Mouse (Mus musculus) embryonic facial prominence, embryonic 12.5 days (tissue): ENCODE results near the gene Trim31. TPM values are rescaled to one million over a fixed set of nuclear protein-coding genes. Genes with fewer than 3 reads are reported as not detected.

Source experiments
- ATAC-seq: fragments of 200-750 bp; cut with Nextera tagmentation; 2 replicates; pipeline ENCODE4 v1.8.0; 2017; ENCODE audit not compliant: insufficient number of reproducible peaks, insufficient read depth, low FRiP score, low TSS enrichment
- H3K27ac ChIP-seq: fragments of 300-500 bp; sonication (generic); 2 replicates; pipeline ENCODE4 v1.5.1; 2016; ENCODE audit warnings: mild to moderate bottlenecking
- H3K27me3 ChIP-seq: fragments of 300-500 bp; sonication (generic); 2 replicates; pipeline ENCODE4 v1.6.1; 2016; ENCODE audit warnings: mild to moderate bottlenecking, moderate library complexity
- H3K36me3 ChIP-seq: fragments of 300-500 bp; sonication (generic); 2 replicates; pipeline ENCODE4 v1.6.1; 2016; ENCODE audit warnings: mild to moderate bottlenecking
- H3K4me1 ChIP-seq: fragments of 300-500 bp; sonication (generic); 2 replicates; pipeline ENCODE4 v1.6.1; 2016
- H3K4me2 ChIP-seq: fragments of 300-500 bp; sonication (generic); replicated peaks from 2 replicates; pipeline ENCODE4 v1.6.1; 2016; ENCODE audit warnings: mild to moderate bottlenecking, moderate library complexity
- H3K4me3 ChIP-seq: fragments of 300-500 bp; sonication (generic); 2 replicates; pipeline ENCODE4 v1.5.1; 2016; ENCODE audit warnings: mild to moderate bottlenecking
- H3K9ac ChIP-seq: fragments of 300-500 bp; sonication (generic); 2 replicates; pipeline ENCODE4 v1.6.1; 2016; ENCODE audit warnings: mild to moderate bottlenecking, moderate library complexity
- H3K9me3 ChIP-seq: fragments of 300-500 bp; sonication (generic); 2 replicates; pipeline ENCODE4 v1.6.1; 2016; ENCODE audit warnings: mild to moderate bottlenecking, moderate library complexity
- WGBS: fragments of 180-500 bp; shearing (Covaris S2); methylation state at CpG from one replicate; pipeline ENCODE4 v1.1.7; 2016; 5-methylcytosine and 5-hydroxymethylcytosine counted together
- polyA plus RNA-seq: library from polyadenylated mRNA; unstranded; fragments of >200 nt; fragmentation: Nextera tagmentation; extraction: Ambion mirVana; gene quantifications from 2 replicates; pipeline ENCODE4 v1.2.1, GENCODE M21; 2016

Trim31 gene
- polyA plus RNA-seq, 1 experiment from 2014 or later: not detected

DNA sequence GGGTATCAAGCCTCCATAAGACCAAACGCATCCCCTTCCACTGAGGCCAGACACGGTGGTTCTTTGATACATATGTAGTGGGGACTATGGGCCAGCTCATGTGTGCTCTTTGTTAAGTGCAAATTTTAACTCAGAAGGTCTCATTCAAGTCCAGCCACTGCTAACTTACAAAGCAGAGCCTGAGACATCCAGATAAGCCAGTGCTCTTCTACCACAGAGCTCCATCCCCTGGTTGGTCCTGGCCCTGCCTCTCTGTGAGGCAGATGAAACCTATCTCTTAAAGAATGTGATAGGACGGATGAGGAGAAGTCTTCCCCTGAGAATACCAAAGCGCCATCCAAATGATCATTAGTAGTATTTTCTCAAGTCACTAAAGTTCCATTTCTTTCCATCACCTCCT lies 1.5 kb downstream of the Trim31 start:
- no peak for ATAC-seq
- H3K4me2 ChIP-seq: no peak overlapping the region
- H3K36me3 ChIP-seq: no peaks in the 10 kb centered on the region
- WGBS: 76% methylated on average over 4 of the region's 4 CpGs
- H3K9me3 ChIP-seq: no peaks in the 10 kb centered on the region
- H3K4me3 ChIP-seq: no peak overlapping the region
- no peaks in the 10 kb centered on the region for H3K4me1 ChIP-seq
- H3K27me3 ChIP-seq: no peaks in the 10 kb centered on the region
- no peak overlapping the region for H3K27ac ChIP-seq
- no peak overlapping the region for H3K9ac ChIP-seq

DNA sequence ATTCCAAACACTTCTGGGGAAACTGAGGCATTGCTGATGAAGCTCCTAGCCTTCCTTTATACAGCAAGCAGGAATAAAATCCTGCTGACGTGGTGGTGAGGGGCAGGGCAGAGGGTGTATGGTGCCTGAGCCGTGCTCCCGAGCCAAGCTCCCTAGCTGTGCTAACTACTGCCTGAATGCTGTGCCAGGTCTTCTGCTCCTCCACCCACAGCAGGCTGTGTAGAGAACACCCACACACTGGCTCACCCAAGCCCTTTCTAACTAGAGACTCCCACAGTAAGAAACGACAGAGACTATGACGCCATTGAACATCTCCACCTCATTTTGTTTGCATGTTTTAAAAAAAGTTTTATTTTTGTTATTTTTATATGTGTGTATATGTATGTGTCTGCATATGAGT lies 2.1 kb downstream of the Trim31 start:
- Histone ChIP-seq H3K9ac (no peak overlapping the region), H3K36me3 (no peaks in the 10 kb centered on the region), H3K4me1 (no peaks in the 10 kb centered on the region), H3K4me3 (no peak overlapping the region), H3K9me3 (no peaks in the 10 kb centered on the region), H3K27me3 (no peaks in the 10 kb centered on the region), H3K4me2 (no peak overlapping the region), H3K27ac (no peak overlapping the region)
- no peak for ATAC-seq
- 81% methylated on average over 5 of the region's 5 CpGs for WGBS

DNA sequence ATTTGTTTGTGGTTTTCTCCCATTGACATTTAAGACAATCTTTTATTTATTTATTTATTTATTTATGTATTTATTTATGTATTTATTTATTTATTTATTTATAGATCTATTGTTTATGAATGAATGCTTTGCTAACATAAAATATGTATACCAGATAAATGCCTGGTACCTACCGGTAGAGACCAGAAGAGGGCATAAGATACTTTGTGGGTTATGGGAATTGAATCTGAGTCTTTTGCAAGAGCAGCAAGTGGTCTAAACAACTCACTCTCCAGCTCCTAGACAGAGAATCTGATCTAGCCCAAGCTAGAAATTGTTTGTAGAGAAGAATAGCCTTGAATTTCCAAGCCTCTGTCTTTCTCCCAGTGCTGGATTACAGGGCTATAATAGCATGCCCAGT lies 2.8 kb downstream of the Trim31 start:
- Histone ChIP-seq H3K4me2 (no peak overlapping the region), H3K4me3 (no peak overlapping the region), H3K27ac (no peak overlapping the region), H3K4me1 (no peaks in the 10 kb centered on the region), H3K27me3 (no peaks in the 10 kb centered on the region), H3K9ac (no peak overlapping the region), H3K36me3 (no peaks in the 10 kb centered on the region), H3K9me3 (no peaks in the 10 kb centered on the region)
- 33% methylated on average over 1 of the region's 1 CpGs for WGBS
- no peak for ATAC-seq

DNA sequence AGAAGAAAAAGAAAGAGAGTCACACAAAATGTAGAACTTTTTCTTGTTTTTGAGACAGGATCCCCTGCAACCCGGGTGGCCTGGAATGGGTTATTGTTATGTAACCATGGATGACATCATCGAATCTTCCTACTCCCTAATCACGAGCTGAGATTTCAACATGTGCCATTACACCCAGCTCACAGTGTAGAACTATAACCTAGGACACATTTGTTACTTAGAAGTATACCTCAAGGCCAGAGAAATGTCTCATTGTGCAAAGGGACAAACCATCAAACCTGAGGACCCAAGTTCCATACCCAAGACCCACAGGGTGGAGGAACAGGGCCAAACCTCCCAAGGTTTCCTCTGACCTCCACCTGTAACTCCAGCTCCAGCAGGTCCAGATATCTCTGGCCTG lies 5.7 kb downstream of the Trim31 start:
- ATAC-seq: no peak
- no peaks in the 10 kb centered on the region for H3K9me3 ChIP-seq
- no peak overlapping the region for H3K9ac ChIP-seq
- no peaks in the 10 kb centered on the region for H3K4me1 ChIP-seq
- H3K36me3 ChIP-seq: no peaks in the 10 kb centered on the region
- H3K4me2 ChIP-seq: no peak overlapping the region
- H3K4me3 ChIP-seq: no peak overlapping the region
- 75% methylated on average over 3 of the region's 3 CpGs for WGBS
- no peaks in the 10 kb centered on the region for H3K27me3 ChIP-seq
- no peak overlapping the region for H3K27ac ChIP-seq

DNA sequence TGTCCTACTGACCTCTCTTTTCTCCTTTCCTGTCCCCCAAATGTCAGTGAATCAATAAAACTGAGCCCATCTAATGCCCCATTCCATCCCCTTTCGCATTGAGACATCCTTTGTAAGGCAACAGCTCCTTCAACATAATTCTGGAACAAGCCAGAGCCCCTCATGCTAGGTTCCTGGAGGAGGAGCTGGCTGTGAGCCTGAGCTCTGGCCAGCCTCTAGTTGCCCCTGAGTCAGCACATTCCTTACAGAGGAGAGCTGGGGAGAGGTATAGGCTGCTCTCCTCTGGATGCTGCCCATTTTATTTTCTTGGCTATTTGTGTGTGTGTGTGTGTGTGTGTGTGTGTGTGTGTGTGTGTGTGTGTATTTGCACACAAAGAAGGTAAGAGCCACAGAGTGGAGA lies 10.3 kb downstream of the Trim31 start:
- H3K9ac ChIP-seq: no peak overlapping the region
- H3K9me3 ChIP-seq: no peaks in the 10 kb centered on the region
- H3K27me3 ChIP-seq: no peaks in the 10 kb centered on the region
- H3K36me3 ChIP-seq: no peaks in the 10 kb centered on the region
- H3K4me3 ChIP-seq: no peak overlapping the region
- no peak overlapping the region for H3K4me2 ChIP-seq
- H3K4me1 ChIP-seq: no peaks in the 10 kb centered on the region
- peak; percentile 72; the same call in 1 of the 2 replicates for ATAC-seq
- WGBS: 32% methylated on average over 1 of the region's 1 CpGs
- H3K27ac ChIP-seq: no peak overlapping the region

DNA sequence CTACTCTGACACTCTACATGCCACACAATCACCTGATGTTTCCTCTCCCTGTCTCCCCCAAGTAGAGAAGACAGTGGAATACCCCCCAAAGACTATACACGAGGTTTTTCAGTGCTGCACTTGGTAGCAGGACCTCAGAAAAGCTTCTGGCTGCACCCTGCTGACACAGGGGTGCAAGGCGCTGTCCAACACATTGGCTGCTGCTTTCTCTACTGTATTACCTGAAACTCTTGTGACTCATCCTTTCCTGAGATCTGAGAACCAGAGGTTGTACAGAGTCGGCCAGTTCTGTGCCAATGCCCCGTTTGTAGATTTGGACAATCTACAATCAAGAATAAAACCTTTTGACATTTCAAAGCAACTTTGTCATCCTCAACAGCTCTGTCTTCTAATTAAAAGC lies 11.9 kb downstream of the Trim31 start:
- Histone ChIP-seq H3K36me3 (no peaks in the 10 kb centered on the region), H3K27ac (no peak overlapping the region), H3K4me3 (no peak overlapping the region), H3K27me3 (no peaks in the 10 kb centered on the region), H3K9me3 (no peaks in the 10 kb centered on the region), H3K4me1 (no peaks in the 10 kb centered on the region), H3K9ac (no peak overlapping the region), H3K4me2 (no peak overlapping the region)
- 54% methylated on average over 4 of the region's 4 CpGs for WGBS
- ATAC-seq: no peak

DNA sequence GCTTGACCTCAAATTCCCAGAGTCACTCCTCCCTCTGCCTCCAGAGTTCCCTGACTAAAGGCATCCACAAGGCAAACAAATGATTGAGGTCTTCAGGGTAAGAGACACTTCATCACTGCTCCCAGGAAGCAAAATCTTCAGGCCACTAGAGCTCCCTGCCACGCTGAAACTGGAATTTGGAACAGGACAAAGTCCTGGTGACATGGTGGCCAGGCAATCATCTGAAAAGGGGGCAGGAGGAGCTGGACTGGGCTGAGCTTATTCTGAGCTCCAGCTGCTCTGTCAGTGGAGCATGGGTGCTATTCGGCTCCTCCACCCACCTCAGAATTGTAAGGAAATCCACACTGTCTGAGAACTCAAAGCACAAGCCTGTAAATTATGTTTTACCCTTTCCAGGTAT lies 14.1 kb downstream of the Trim31 start:
- no peak overlapping the region for H3K9ac ChIP-seq
- no peak for ATAC-seq
- WGBS: 61% methylated on average over 2 of the region's 2 CpGs

DNA sequence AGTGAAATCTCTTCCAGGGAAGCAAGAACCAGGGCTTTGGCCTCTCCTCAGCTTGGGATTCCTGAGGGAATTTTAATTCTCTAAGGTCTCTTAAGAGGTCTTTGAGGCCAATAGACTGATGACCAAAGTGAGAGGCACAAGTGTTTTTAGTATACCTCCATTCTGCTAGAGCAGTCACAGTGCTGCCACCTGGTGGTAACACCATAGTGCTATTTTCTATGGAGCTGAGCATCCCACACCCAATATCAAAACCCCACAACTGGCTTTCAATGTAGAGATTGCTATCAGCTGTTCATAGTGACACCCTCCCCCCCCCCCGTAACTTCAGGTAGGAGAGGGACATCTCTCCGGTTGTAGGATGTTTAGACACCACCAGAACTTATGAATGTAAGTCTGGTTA lies 16.2 kb downstream of the Trim31 start:
- no peak for ATAC-seq
- 4% methylated on average over 2 of the region's 2 CpGs for WGBS

More for the DNA sequence above, 14.1 kb downstream of the Trim31 start:
- no peaks in the 10 kb centered on the region for H3K9me3 ChIP-seq
- H3K4me1 ChIP-seq: no peaks in the 10 kb centered on the region
- no peaks in the 10 kb centered on the region for H3K27me3 ChIP-seq
- no peak overlapping the region for H3K27ac ChIP-seq
- no peak overlapping the region for H3K4me2 ChIP-seq
- H3K4me3 ChIP-seq: no peak overlapping the region
- H3K36me3 ChIP-seq: no peaks in the 10 kb centered on the region

DNA sequence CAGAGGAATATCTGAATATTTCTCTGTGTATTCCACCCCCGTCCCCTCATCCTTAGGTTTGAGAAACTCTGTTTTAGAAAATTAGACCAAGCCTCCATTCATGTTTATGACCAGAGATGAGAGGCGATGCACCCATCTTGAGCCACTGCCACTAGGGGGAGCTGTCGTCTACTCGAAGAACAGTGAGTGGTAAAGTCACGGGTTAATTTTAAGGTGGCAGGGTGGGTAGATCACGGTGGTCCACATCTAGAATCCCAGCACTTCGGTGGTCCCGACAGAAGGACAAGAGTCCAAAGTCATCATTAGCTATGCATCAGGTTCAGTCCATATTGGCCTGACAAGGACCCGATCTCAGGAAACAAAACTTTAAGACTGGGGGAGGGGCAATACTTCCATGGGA lies 17.2 kb downstream of the Trim31 start:
- no peak overlapping the region for H3K27ac ChIP-seq
- no peak overlapping the region for H3K4me3 ChIP-seq
- no peaks in the 10 kb centered on the region for H3K36me3 ChIP-seq
- no peaks in the 10 kb centered on the region for H3K4me1 ChIP-seq
- no peak overlapping the region for H3K4me2 ChIP-seq
- WGBS: 15% methylated on average over 9 of the region's 9 CpGs
- H3K9ac ChIP-seq: no peak overlapping the region
- H3K27me3 ChIP-seq: 0 out of 2 replicates have a peak, but pooled peaks cover under 1% of the 10 kb centered on the region
- no peaks in the 10 kb centered on the region for H3K9me3 ChIP-seq
- ATAC-seq: no peak

More for the DNA sequence above, 16.2 kb downstream of the Trim31 start:
- no peak overlapping the region for H3K4me3 ChIP-seq
- H3K27ac ChIP-seq: no peak overlapping the region
- no peaks in the 10 kb centered on the region for H3K9me3 ChIP-seq
- no peaks in the 10 kb centered on the region for H3K27me3 ChIP-seq
- H3K9ac ChIP-seq: no peak overlapping the region
- no peaks in the 10 kb centered on the region for H3K36me3 ChIP-seq
- no peak overlapping the region for H3K4me2 ChIP-seq
- no peaks in the 10 kb centered on the region for H3K4me1 ChIP-seq

DNA sequence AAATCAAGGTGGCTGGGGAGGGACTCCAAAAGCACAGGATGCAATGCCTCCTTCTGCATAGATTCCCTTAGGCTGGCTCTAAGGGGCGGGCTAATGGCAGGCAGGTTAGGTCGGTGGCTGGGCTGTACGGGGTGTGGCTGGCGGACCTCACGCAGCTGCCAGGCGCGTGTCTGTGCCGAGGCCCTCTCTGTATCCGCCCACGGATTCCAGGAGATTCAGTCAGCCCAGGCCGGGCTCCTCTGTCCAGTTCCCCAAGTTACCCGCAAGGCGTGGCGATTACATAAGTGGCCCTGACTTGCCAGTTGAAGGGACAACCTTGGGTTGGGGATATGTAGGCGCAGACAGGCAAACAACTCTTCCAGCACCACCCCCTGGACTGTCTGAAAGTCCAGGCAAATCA lies 22.3 kb downstream of the Trim31 start:
- Histone ChIP-seq H3K4me3 (no peak overlapping the region), H3K4me2 (no peak overlapping the region), H3K27me3 (0 out of 2 replicates have a peak, but pooled peaks cover 3% of the 10 kb centered on the region), H3K36me3 (no peaks in the 10 kb centered on the region), H3K9me3 (no peaks in the 10 kb centered on the region), H3K27ac (no peak overlapping the region), H3K4me1 (no peaks in the 10 kb centered on the region), H3K9ac (no peak overlapping the region)
- ATAC-seq: no peak
- 49% methylated on average over 15 of the region's 15 CpGs for WGBS

DNA sequence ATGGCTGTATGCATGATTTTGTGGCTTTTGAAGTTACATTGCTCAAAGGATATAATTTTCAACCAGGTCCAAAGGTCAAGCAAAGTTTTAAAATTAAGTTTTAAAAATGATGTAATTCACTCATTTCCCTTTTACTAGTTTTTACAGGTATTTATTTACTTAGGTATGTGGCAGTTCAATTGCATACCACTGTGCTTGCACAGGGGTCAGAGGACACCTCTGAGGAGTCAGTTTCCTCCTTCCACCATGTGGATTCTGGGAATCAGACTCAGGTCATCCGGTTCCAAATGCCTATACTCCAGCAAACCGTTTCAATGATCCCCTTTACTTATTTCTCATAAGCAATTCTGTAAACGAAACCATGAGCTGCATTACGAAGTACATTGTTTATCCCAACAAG lies 24.8 kb downstream of the Trim31 start:
- ATAC-seq: no peak
- no peaks in the 10 kb centered on the region for H3K36me3 ChIP-seq
- no peak overlapping the region for H3K9ac ChIP-seq
- H3K27me3 ChIP-seq: 0 out of 2 replicates have a peak, but pooled peaks cover 3% of the 10 kb centered on the region
- no peak overlapping the region for H3K4me3 ChIP-seq
- H3K4me1 ChIP-seq: no peaks in the 10 kb centered on the region
- no peak overlapping the region for H3K4me2 ChIP-seq
- 80% methylated on average over 4 of the region's 4 CpGs for WGBS
- H3K9me3 ChIP-seq: no peaks in the 10 kb centered on the region
- H3K27ac ChIP-seq: no peak overlapping the region

DNA sequence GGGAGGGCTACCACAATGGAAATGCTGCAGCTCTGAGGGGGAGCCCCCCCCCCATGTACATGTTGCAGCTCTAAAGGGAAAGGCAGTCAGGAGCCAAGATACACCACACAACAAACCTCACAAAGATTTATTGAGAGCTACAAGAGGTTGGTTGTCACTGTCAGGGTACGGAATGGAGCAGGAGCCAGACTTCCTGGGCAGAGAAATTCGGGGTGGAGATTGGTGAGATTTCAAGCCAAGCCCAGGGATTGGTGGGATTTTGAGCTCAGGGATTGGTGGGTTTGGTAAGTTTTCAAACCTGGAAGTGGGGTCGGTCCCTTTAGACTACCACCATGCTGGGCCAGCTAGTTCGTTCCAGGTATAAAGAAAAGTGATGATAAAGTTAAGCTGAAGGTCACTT lies 25.6 kb downstream of the Trim31 start:
- Histone ChIP-seq H3K4me3 (no peak overlapping the region), H3K9ac (no peak overlapping the region), H3K36me3 (no peaks in the 10 kb centered on the region), H3K9me3 (no peaks in the 10 kb centered on the region), H3K27me3 (0 out of 2 replicates have a peak, but pooled peaks cover 3% of the 10 kb centered on the region), H3K4me2 (no peak overlapping the region), H3K27ac (no peak overlapping the region), H3K4me1 (no peaks in the 10 kb centered on the region)
- ATAC-seq: no peak
- WGBS: 61% methylated on average over 4 of the region's 4 CpGs
